Mouse (Mus musculus): ENCODE data around the gene Mycl.

DNA sequence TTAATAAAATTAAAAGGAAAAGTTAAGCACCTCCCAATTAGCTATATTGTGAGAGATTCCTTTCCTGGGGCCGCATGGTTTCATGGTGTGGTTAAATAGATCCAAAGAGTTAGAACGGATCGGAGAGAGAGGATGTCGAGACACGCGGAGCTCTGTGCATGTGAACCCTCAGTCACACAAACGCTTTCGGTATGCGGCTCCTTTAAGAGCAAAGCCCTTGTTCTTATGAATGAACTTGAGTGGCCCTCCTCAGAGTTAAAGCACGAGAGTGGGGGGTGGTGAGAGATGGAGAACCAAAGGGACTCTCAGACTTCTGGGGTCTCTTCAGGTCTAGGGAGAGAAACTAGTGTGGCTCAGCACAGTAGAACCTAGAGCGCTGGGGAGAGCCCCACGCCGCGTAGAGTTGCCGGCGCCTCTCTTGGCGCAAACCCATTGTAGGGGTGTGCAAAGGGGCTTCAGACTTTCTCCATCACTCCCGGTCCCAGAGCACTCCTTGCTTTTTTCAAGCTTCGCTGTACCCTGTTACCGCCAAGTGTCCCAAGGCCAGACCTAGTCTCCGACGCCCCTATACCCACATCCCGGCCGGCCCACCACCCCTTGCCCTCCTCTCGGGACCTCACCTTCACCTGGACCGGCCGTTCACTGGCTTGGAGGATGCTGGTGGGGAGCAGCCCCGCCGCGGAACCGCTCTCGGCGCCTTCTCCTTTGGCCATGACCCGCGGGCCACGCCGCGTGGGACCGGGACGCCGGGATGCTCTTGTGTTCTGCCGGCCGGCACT lies 34.9 kb upstream of the Mycl start:
- TF ChIP-seq CTCF (IDR thresholded peaks at IDR 0.05; ENCODE audit: low read depth), result no peak
- no peak for TF ChIP-seq EP300 (IDR thresholded peaks at IDR 0.05; ENCODE audit: low read depth)

All from liver, embryonic 14.5 days (tissue).